Mouse (Mus musculus) cerebellum, adult 2 months (tissue): ENCODE results near the gene Sptbn1.

Source experiments
- CTCF ChIP-seq: fragments of 200-500 bp; IDR thresholded peaks from 2 replicates; pipeline ENCODE4 v1.5.1; 2011; ENCODE audit warnings: low read depth, mild to moderate bottlenecking, control low read depth, low read length, moderate library complexity, borderline replicate concordance; ENCODE audit not compliant: insufficient read depth
- POLR2A ChIP-seq: fragments of 200-500 bp; IDR thresholded peaks from 2 replicates; pipeline ENCODE4 v1.6.1; 2011; ENCODE audit warnings: low read length, control low read depth, borderline replicate concordance; ENCODE audit not compliant: insufficient read depth

GRCm38 (mm10) chr11:30267892-30268647, at the start of gene Sptbn1:
- TF ChIP-seq CTCF (no peak), POLR2A (peak; percentile 39; the same call in 1 of the 2 replicates)
